Mouse (Mus musculus) small intestine, adult 2 months (tissue): Measurements from ENCODE around the gene Dppa4. TPM values are rescaled to one million over a fixed set of nuclear protein-coding genes. Genes with fewer than 3 reads are reported as not detected.

Source experiments
- H3K27ac ChIP-seq: fragments of 200-500 bp; 2 replicates; pipeline ENCODE4 v1.5.1; 2012; ENCODE audit warnings: low read depth, low read length, control low read depth, inconsistent platforms; ENCODE audit not compliant: insufficient read depth
- H3K27me3 ChIP-seq: fragments of 200-500 bp; 2 replicates; pipeline ENCODE4 v1.6.1; 2012; ENCODE audit warnings: mild to moderate bottlenecking, moderate library complexity, low read length, inconsistent platforms; ENCODE audit not compliant: control insufficient read depth, insufficient read depth
- H3K36me3 ChIP-seq: fragments of 200-500 bp; 2 replicates; pipeline ENCODE4 v1.6.1; 2012; ENCODE audit warnings: mild to moderate bottlenecking, low read length, control low read depth, inconsistent platforms; ENCODE audit not compliant: control insufficient read depth, insufficient read depth
- H3K4me1 ChIP-seq: fragments of 200-500 bp; 2 replicates; pipeline ENCODE4 v1.6.1; 2012; ENCODE audit warnings: low read length, inconsistent platforms, mixed read lengths; ENCODE audit not compliant: control insufficient read depth, insufficient read depth, insufficient read length
- H3K4me3 ChIP-seq: fragments of 200-500 bp; 2 replicates; pipeline ENCODE4 v1.5.1; 2012; ENCODE audit warnings: low read depth, mild to moderate bottlenecking, control low read depth, inconsistent platforms, low read length, moderate library complexity
- CTCF ChIP-seq: fragments of 200-500 bp; IDR thresholded peaks from 2 replicates; pipeline ENCODE4 v1.5.1; 2012; ENCODE audit warnings: low read depth, mild to moderate bottlenecking, control low read depth, inconsistent platforms, low read length, moderate library complexity, mixed read lengths; ENCODE audit not compliant: insufficient replicate concordance, insufficient read length; ENCODE audit errors: extremely low read depth
- POLR2A ChIP-seq: fragments of 200-500 bp; IDR thresholded peaks from 2 replicates; pipeline ENCODE4 v1.6.1; 2012; ENCODE audit warnings: low read depth, mild to moderate bottlenecking, control low read depth, inconsistent platforms, low read length, moderate library complexity
- WGBS: fragments of 180-500 bp; shearing (Covaris S2); methylation state at CpG from one replicate; pipeline ENCODE4 v1.1.7; 2018; 5-methylcytosine and 5-hydroxymethylcytosine counted together
- polyA plus RNA-seq: library from polyadenylated mRNA; depleted of rRNA; stranded (reverse); fragments of >200 nt; gene quantifications from 2 replicates; pipeline ENCODE4 v1.2.3, GENCODE M21; 2012; rRNA removed

Dppa4 gene
- polyA plus RNA-seq, 1 experiment: not detected

DNA sequence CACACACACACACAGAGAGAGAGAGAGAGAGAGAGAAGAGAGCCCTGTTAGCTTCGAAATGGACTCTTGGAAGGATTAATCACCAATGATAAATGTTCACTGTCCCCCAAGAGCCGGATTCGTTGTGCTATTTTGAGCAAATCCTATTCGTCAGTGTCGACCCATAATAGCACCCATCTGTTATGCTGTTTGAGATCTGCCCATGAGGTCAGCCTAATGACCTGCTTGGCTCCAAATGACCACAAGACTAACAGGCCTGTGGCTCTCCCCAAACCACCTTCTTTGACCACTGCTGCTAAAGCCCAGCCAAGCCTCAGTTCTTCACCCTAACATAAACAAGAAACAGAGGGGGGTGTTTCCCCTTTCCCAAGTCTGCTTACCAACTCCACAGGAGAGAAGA, 43.4 kb downstream of the Dppa4 start:
- Histone ChIP-seq H3K4me3 (no peak overlapping the region), H3K27ac (no peak overlapping the region), H3K27me3 (no peaks in the 10 kb centered on the region), H3K4me1 (no peaks in the 10 kb centered on the region), H3K36me3 (no peaks in the 10 kb centered on the region)
- 65% methylated on average over 5 of the region's 5 CpGs for WGBS
- no peak for TF ChIP-seq CTCF
- no peak for TF ChIP-seq POLR2A

DNA sequence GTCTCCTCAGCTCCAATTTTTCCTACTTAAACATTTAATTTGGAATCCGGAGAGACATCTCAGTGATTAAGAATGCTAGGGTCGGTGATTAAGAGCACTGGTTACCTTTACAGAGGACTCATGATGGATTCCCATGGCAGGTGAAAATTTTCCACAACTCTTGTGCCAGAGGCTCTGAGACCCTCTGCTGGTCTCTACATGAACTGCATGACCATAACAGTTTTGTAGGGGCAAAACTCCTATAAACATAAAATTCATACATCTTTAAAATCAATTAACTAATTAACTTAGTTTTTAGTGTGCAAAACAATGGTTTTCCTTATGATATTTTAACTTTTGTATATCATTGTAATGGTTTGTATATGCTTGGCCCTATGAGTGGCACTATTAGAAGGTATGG, 44.9 kb downstream of the Dppa4 start:
- Histone ChIP-seq H3K27me3 (no peaks in the 10 kb centered on the region), H3K4me3 (no peak overlapping the region), H3K36me3 (no peaks in the 10 kb centered on the region), H3K4me1 (no peaks in the 10 kb centered on the region), H3K27ac (no peak overlapping the region)
- 87% methylated on average over 2 of the region's 2 CpGs for WGBS
- no peak for TF ChIP-seq POLR2A
- TF ChIP-seq CTCF: no peak

DNA sequence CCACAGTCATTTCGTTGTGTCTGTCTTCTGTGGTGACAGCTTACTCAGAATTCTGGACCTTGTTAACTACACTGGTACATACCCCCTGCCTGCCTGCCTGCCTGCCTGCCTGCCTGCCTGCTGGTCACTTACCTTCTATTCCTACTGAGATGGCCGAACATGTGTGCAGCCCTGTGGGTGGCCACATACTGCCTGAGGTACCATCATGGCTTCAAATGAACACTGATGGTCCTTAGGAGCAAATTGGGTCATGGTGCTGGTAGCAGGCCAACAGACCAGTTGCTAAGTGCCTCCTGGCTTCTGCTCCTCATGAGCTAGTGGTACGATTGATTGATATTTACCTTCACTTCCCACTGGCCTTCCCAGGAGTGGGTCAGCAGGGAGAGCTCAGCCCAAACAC, 48.3 kb downstream of the Dppa4 start:
- Histone ChIP-seq H3K4me3 (no peak overlapping the region), H3K27ac (no peak overlapping the region), H3K4me1 (no peaks in the 10 kb centered on the region), H3K27me3 (no peaks in the 10 kb centered on the region), H3K36me3 (no peaks in the 10 kb centered on the region)
- 82% methylated on average over 3 of the region's 3 CpGs for WGBS
- TF ChIP-seq POLR2A (no peak), CTCF (no peak)

DNA sequence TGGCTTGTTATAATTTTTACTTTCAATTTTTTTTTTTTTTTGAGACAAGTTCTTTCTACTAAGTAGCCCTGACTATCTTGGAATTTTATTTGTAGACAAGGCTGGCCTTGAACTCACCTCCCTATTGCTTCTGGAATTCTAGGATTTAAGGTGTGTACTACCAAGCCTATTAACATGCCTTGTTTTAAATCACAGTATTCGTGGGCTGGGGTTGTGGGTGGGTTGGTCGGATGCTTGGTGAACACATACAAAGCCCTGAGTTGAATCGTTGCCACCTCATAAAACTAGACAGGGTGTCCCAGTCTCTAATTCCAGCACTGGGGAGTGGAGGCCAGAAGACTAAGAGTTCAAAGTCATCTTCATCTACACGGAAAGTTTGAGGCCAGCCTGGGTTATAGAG, 51.8 kb downstream of the Dppa4 start:
- H3K27me3 ChIP-seq: no peaks in the 10 kb centered on the region
- H3K4me1 ChIP-seq: no peaks in the 10 kb centered on the region
- 83% methylated on average over 4 of the region's 4 CpGs for WGBS
- H3K36me3 ChIP-seq: no peaks in the 10 kb centered on the region
- no peak overlapping the region for H3K4me3 ChIP-seq
- H3K27ac ChIP-seq: no peak overlapping the region
- TF ChIP-seq POLR2A (no peak), CTCF (no peak)

Other genes with a start within 250 kb of the Dppa4 start
- gene Dppa2, start 20.2 kb downstream of the Dppa4 start, polyA plus RNA-seq: not detected in 2 replicates
- gene Gm5485, start 128.7 kb downstream of the Dppa4 start, polyA plus RNA-seq: 13.4 and 33.9 TPM in 2 replicates
- 0.04 TPM in 1 of 2 replicates, not detected in the other for gene Morc1, start 147.5 kb downstream of the Dppa4 start, polyA plus RNA-seq